Mouse (Mus musculus) kidney, adult 2 months (tissue): ENCODE data around the gene Slf2.

Source experiments
- CTCF ChIP-seq: fragments of 200-500 bp; conservative IDR thresholded peaks from 2 replicates; pipeline ENCODE4 v1.5.1; 2011; ENCODE audit warnings: low read depth, mild to moderate bottlenecking, control low read depth, low read length, moderate library complexity, mixed read lengths; ENCODE audit not compliant: insufficient read depth, insufficient read length
- POLR2A ChIP-seq: fragments of 200-500 bp; IDR thresholded peaks from one replicate; pipeline ENCODE4 v1.6.1; 2011; ENCODE audit warnings: low read depth, low read length, control low read depth

DNA sequence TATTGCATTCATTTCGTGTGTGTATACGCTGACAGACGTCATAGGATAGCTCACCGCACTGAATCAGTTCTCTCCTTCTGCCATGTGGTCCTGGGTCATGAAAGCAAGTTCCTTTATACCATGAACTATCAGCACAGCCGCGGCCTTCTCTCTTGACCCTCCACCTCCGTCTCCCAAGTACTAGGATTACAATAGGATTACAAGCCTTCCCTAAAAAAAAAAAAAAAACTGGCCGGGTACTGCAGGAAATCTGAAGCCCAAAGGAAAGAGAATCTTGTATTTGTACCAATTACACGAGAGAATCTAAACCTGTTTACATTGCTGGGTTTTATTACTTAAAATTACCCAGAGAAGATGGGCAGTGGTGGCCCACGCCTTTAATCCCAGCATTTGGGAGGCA is 1.3 kb upstream of the Slf2 start:
- no peak for TF ChIP-seq CTCF
- TF ChIP-seq POLR2A: no peak
